Mouse (Mus musculus) forebrain, embryonic 16.5 days (tissue): ENCODE results near the gene Gmpr. TPM values are rescaled to one million over a fixed set of nuclear protein-coding genes. Genes with fewer than 3 reads are reported as not detected.

Experiments used
- ATAC-seq: fragments of 200-750 bp; cut with Nextera tagmentation; 2 replicates; pipeline ENCODE4 v1.8.0; 2017; ENCODE audit warnings: mild to moderate bottlenecking, moderate library complexity
- H3K27ac ChIP-seq: fragments of 300-500 bp; sonication (generic); 2 replicates; pipeline ENCODE4 v1.5.1; 2014; ENCODE audit warnings: low read length, control low read depth
- H3K27me3 ChIP-seq: fragments of 300-500 bp; sonication (generic); replicated peaks from 2 replicates; pipeline ENCODE4 v1.6.1; 2014; ENCODE audit warnings: low read length; ENCODE audit not compliant: control insufficient read depth, insufficient read depth
- H3K36me3 ChIP-seq: fragments of 300-500 bp; sonication (generic); 2 replicates; pipeline ENCODE4 v1.6.1; 2014; ENCODE audit not compliant: control insufficient read depth, insufficient read depth
- H3K4me1 ChIP-seq: fragments of 300-500 bp; sonication (generic); replicated peaks from 2 replicates; pipeline ENCODE4 v1.6.1; 2014; ENCODE audit warnings: low read length; ENCODE audit not compliant: control insufficient read depth, insufficient read depth
- H3K4me2 ChIP-seq: fragments of 300-500 bp; sonication (generic); 2 replicates; pipeline ENCODE4 v1.6.1; 2014; ENCODE audit warnings: mild to moderate bottlenecking, low read length, control low read depth
- H3K4me3 ChIP-seq: fragments of 300-500 bp; sonication (generic); replicated peaks from 2 replicates; pipeline ENCODE4 v1.5.1; 2014; ENCODE audit warnings: mild to moderate bottlenecking, low read length, control low read depth
- H3K9ac ChIP-seq: fragments of 300-500 bp; sonication (generic); replicated peaks from 2 replicates; pipeline ENCODE4 v1.6.1; 2014; ENCODE audit warnings: low read depth, low read length, control low read depth
- H3K9me3 ChIP-seq: fragments of 300-500 bp; sonication (generic); 2 replicates; pipeline ENCODE4 v1.6.1; 2016; ENCODE audit warnings: low read length; ENCODE audit not compliant: control insufficient read depth
- WGBS: fragments of 180-500 bp; shearing (Covaris S2); extraction: QIAGEN DNeasy Blood & Tissue Kit; methylation state at CpG from one replicate; pipeline ENCODE4 v1.1.7; 2014; 5-methylcytosine and 5-hydroxymethylcytosine counted together
- polyA plus RNA-seq: library from polyadenylated mRNA; unstranded; fragments of >200 nt; fragmentation: Nextera tagmentation; extraction: Ambion mirVana; gene quantifications from 2 replicates; pipeline ENCODE4 v1.2.1, GENCODE M21; 2015

Gene Gmpr
- polyA plus RNA-seq, 1 experiment from 2014 or later: 25.9 TPM

DNA sequence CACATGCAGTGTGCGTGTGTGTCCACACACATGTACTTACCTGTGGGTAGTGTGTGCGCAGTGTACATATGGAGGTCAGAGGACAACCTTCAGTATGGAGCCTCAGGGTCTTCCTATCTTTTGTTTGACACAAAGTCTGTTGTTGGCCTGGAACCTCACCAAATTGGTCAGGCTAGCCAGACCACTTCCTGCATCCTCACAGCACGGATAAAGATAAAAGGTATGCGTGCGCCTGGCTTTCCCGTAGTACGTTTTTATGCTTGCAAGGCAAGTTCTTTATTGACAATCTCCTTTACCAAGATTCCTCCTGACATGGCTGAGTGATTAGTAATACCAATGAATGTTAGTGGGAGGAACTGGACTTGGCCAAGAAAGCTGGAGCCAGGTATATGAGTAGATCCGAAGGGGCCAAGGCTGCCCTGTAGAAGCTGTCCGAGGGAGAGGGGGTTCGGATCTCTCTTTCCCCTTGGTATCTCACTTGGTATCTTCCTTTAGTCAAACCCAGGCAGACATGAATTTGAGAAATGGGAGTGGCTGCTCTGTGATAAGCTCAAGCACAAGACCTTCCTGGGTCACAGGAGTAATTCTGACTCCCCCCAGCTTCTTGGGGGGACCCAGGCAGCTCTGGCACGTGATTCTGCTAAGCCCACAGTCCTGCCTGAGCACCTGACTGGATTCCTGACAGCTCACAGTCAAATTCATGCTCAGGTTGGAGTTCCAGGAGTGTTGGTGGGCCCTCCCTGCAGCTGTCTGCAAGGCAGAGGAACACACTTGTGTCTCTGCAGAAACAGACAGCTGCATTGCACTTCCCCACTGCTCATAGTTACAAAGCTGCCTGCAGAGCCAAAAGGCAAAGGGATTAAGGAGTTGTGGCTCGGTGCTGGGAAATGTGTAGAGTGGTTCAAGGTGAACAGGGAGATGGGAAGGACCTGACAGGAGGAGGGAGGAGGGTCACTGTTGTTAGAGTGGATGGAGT lies 6.1 kb downstream of the Gmpr start:
- Histone ChIP-seq H3K9me3 (no peaks in the 10 kb centered on the region), H3K9ac (no peak overlapping the region), H3K27me3 (no peaks in the 10 kb centered on the region), H3K27ac (no peak overlapping the region), H3K4me1 (peaks cover 26% of the 10 kb centered on the region), H3K4me3 (no peak overlapping the region), H3K36me3 (no peaks in the 10 kb centered on the region), H3K4me2 (no peak overlapping the region)
- no peak for ATAC-seq
- WGBS: 83% methylated on average over 12 of the region's 12 CpGs

- 88% methylated on average over 5 of the region's 5 CpGs for WGBS
- no peak for ATAC-seq
- no peak overlapping the region for H3K9ac ChIP-seq
Measured at GRCm38 (mm10) chr13:45514115-45514514, 6.9 kb downstream of the Gmpr start.

GRCm38 (mm10) chr13:45514832-45515422 lies 7.7 kb downstream of the Gmpr start:
- Histone ChIP-seq H3K27ac (no peak overlapping the region), H3K9me3 (no peaks in the 10 kb centered on the region), H3K4me3 (no peak overlapping the region), H3K36me3 (no peaks in the 10 kb centered on the region), H3K9ac (no peak overlapping the region), H3K27me3 (no peaks in the 10 kb centered on the region), H3K4me2 (no peak overlapping the region), H3K4me1 (peaks cover 21% of the 10 kb centered on the region)
- 44% methylated on average over 8 of the region's 8 CpGs for WGBS
- no peak for ATAC-seq

More at GRCm38 (mm10) chr13:45514115-45514514, 6.9 kb downstream of the Gmpr start:
- no peaks in the 10 kb centered on the region for H3K9me3 ChIP-seq
- no peaks in the 10 kb centered on the region for H3K27me3 ChIP-seq
- H3K4me3 ChIP-seq: no peak overlapping the region
- H3K4me1 ChIP-seq: peaks cover 21% of the 10 kb centered on the region
- H3K36me3 ChIP-seq: no peaks in the 10 kb centered on the region
- no peak overlapping the region for H3K27ac ChIP-seq
- no peak overlapping the region for H3K4me2 ChIP-seq

DNA sequence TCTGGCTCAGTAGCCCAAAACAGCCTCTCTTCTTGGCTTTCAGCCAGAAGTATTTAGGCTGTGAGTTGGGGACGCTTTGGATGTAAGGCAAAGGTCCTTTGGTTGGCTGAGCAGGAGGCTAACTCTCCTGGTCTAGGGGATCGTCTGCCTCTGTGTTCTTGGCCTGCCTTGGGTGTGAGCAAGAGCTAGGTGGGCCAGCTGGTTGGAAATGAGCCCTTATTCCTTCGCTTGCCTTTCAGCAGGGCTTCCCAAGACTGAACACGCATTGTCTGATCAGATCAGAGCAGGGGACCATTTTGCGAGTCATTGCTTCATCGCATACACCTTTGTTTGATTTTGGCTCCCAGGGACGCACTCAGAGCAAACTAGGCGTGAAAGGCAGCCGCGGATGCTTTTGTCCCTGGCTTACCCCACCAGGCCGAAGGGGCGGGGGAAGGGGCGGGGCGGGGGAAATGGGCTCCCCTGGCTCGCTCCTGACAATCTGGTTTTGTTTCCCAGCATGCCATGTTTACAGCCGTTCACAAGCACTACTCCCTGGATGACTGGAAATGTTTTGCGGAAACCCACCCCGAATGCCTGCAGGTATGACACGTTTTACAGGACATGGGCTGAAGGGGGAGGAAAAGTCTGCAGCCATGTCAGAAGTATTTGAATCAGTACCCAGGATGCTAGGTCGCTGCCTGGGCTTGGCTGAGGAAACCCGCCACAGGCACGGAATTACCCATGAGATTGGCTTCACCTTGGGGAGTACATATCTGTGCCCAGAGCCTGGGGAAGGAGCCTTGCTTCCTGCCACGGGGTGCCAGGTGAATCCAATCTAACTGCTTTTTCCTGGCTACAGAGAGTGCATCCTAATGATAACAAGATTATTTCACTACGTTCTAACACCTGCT lies 9.5 kb downstream of the Gmpr start:
- peaks cover 21% of the 10 kb centered on the region for H3K4me1 ChIP-seq
- H3K9ac ChIP-seq: peak overlapping the region; percentile 39
- peak; percentile 86 for ATAC-seq
- H3K36me3 ChIP-seq: no peaks in the 10 kb centered on the region
- 2% methylated on average over 24 of the region's 24 CpGs for WGBS
- peak overlapping the region; percentile 17 for H3K27ac ChIP-seq
- H3K4me2 ChIP-seq: peak overlapping the region; percentile 51
- H3K4me3 ChIP-seq: peak overlapping the region; percentile 32
- H3K27me3 ChIP-seq: no peaks in the 10 kb centered on the region
- no peaks in the 10 kb centered on the region for H3K9me3 ChIP-seq

- Histone ChIP-seq H3K27me3 (no peaks in the 10 kb centered on the region), H3K4me2 (no peak overlapping the region), H3K9me3 (no peaks in the 10 kb centered on the region), H3K4me1 (peaks cover 8% of the 10 kb centered on the region), H3K9ac (no peak overlapping the region), H3K4me3 (no peak overlapping the region), H3K27ac (no peak overlapping the region), H3K36me3 (no peaks in the 10 kb centered on the region)
- ATAC-seq: no peak
- 62% methylated on average over 3 of the region's 3 CpGs for WGBS
Measured at GRCm38 (mm10) chr13:45524305-45524704, 17.1 kb downstream of the Gmpr start.

DNA sequence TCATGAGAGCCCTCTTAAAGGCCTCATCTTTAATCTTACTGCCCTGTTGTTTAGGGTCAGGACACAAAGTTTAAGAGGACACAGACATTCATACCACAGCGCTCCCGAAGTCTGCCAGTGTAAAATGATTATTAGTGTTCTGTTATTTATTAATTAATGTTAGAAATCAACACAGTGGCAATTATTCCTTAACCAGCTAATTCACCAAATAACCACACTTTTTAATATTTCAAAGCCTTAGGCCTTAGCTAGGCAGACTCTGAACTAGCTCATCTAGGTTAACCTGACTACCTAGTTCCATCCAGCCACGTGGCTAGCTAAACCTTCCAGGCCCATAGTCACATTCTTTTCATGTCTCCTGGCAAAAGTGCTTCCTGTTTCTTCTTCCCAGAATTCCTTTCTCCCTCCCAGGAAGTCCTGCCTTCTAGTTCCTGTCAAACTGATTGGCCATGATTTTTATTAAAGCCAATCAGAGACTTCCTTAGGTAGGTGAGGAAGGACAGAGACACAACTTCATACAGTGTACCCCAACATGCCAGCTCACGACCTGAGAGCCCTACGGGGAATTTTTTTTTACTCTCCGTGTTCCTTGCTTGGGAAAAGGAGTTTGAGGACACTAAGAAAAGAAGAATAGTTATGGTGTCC lies 17.7 kb downstream of the Gmpr start:
- Histone ChIP-seq H3K36me3 (no peaks in the 10 kb centered on the region), H3K4me3 (no peak overlapping the region), H3K9ac (no peak overlapping the region), H3K4me1 (peaks cover 8% of the 10 kb centered on the region), H3K27ac (no peak overlapping the region), H3K9me3 (no peaks in the 10 kb centered on the region), H3K27me3 (no peaks in the 10 kb centered on the region), H3K4me2 (no peak overlapping the region)
- 91% methylated on average over 6 of the region's 6 CpGs for whole genome bisulfite sequencing
- ATAC-seq: no peak

DNA sequence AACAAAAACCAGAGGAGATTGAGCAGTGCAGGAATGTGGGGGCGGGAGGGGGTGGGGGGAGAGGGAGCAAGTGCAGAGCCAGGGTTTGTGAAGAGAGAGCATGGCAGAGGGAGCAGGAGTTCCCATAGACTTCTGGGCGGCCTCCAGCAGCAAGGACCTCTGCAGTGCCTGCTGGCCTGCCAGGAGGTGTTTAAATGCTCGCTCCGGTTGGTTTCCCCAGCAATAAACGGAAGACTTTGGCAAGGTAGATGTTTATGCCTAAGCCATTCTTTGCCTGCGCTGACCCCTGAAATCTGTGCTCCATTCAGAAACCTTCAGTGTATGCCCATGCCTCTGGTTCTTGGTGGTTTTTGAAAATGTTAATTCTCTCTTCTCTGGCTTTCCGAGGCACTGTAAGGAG lies 19.0 kb downstream of the Gmpr start:
- Histone ChIP-seq H3K9ac (no peak overlapping the region), H3K4me3 (no peak overlapping the region), H3K9me3 (no peaks in the 10 kb centered on the region), H3K27me3 (no peaks in the 10 kb centered on the region), H3K4me2 (no peak overlapping the region), H3K4me1 (peaks cover 15% of the 10 kb centered on the region), H3K27ac (no peak overlapping the region), H3K36me3 (no peaks in the 10 kb centered on the region)
- WGBS: 20% methylated on average over 7 of the region's 7 CpGs
- ATAC-seq: peak; percentile 60

- ATAC-seq: no peak
- no peaks in the 10 kb centered on the region for H3K27me3 ChIP-seq
- H3K4me3 ChIP-seq: no peak overlapping the region
- no peaks in the 10 kb centered on the region for H3K9me3 ChIP-seq
- H3K27ac ChIP-seq: no peak overlapping the region
- no peak overlapping the region for H3K9ac ChIP-seq
- no peak overlapping the region for H3K4me2 ChIP-seq
- WGBS: 90% methylated on average over 11 of the region's 11 CpGs
- H3K4me1 ChIP-seq: peaks cover 15% of the 10 kb centered on the region
- H3K36me3 ChIP-seq: no peaks in the 10 kb centered on the region
Measured at GRCm38 (mm10) chr13:45527232-45527964, 20.2 kb downstream of the Gmpr start.
